Mouse (Mus musculus) T-cell, adult 2 months (primary cell): ENCODE measurements around the gene Cers1.

Experiments used
- DNase-seq: peaks from one replicate; pipeline ENCODE4 v3.0.0; 2022; ENCODE audit warnings: low spot score

The Cers1 gene

GRCm38 (mm10) chr8:70316511-70317504, 1.2 kb downstream of the Cers1 start:
- DNase-seq: no peak

DNA sequence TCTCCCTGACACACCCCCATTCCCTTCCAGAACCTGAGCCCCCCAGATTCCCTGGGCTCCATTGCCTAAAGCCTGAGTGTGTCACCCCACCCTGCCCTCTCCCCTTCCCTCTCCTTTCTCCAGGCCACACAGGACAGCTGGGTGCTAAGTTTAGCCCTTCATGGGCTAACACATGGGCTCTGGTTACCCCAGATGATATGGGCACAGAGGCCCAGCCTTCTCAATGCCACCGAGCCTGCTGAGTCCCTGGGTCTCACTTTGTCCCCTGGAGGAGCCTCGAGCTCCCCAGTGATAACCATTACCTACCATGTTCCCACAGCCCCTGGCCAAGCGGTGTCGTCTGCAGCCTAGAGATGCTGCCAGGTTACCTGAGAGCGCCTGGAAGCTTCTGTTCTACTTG, 2.3 kb downstream of the Cers1 start:
- no peak for DNase-seq

DNA sequence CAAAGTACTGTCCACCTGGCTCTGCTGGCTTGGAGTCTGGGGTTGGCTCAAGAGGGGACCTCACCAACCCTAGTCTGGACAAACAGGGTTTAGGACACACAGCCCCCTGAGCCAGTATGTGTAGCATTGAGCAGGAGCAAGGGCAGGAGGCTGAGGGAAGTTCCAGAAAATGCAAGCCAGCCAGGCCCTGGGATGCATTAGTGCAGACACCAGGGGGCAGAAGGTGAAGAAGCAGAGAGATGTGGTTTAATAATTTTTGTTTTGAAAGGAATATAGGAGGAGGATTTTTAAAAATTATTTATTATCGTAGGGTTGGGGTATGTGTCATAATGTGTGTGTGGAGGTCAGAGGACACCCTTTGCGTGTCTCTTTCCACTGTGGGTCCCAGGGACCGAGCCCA, 8.1 kb downstream of the Cers1 start:
- DNase-seq: no peak

DNA sequence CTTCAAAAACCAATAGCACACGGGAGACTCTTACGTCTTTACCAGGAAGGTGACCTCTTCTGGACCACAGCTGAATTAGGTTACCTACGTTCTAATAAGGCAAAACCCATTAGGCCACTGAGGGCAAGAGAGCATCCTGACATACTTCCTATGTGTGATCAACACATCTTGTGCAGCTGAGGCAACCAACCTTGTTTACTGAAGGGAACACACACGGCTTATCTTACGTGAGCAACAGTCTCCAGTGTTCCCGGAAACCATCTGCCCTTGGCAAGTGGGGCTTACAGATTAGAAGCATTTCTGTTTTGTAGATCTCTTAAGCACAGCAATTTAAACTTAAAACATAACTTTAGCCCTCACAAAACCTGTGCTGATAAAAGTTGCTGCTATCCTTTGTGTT, 11.9 kb downstream of the Cers1 start:
- no peak for DNase-seq

DNA sequence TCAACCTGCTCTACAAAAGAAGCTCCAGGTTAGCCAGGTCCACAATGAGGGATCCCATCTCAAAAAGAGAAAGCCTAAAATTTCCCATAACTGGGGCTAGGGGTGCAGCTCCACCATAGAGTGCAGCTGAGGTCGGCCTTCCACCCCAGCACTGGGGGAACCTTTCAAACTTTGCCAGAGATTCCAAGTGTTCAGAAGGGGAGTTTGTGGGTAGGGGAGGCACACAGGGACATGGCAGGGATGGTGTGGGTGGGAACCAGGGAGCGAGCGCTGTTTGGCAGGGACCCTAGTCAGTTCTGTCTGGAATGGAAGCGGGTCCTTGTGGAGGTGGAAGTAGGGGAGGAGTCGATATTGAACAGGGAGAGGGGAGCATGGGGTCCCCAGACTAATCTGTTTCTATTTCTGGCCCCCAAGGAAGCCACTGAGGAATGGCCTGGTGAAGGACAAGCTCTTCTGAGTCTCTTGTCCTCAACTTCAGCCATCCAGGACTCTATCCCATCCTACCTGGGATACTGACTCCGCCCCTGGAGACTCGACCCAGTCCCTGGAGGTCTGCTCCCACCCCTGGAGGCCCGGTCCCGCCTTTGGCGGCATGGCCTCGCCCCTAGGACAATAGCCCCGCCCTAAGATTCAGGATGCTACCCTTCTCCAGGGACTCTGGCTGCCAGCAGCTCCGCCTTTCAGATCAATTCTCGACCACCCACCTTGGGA, 13.7 kb downstream of the Cers1 start, which contains the start of gene Gdf1:
Gdf1 (plus strand) TSS at position 694 of the 711 bp plus-strand sequence.
- DNase-seq: no peak

- no peak for DNase-seq
Measured at GRCm38 (mm10) chr8:70329835-70330740, 14.5 kb downstream of the Cers1 start.

- no peak for DNase-seq
Measured at GRCm38 (mm10) chr8:70330741-70331364, 15.3 kb downstream of the Cers1 start.

GRCm38 (mm10) chr8:70331526-70331925, 16.0 kb downstream of the Cers1 start:
- DNase-seq: no peak

DNA sequence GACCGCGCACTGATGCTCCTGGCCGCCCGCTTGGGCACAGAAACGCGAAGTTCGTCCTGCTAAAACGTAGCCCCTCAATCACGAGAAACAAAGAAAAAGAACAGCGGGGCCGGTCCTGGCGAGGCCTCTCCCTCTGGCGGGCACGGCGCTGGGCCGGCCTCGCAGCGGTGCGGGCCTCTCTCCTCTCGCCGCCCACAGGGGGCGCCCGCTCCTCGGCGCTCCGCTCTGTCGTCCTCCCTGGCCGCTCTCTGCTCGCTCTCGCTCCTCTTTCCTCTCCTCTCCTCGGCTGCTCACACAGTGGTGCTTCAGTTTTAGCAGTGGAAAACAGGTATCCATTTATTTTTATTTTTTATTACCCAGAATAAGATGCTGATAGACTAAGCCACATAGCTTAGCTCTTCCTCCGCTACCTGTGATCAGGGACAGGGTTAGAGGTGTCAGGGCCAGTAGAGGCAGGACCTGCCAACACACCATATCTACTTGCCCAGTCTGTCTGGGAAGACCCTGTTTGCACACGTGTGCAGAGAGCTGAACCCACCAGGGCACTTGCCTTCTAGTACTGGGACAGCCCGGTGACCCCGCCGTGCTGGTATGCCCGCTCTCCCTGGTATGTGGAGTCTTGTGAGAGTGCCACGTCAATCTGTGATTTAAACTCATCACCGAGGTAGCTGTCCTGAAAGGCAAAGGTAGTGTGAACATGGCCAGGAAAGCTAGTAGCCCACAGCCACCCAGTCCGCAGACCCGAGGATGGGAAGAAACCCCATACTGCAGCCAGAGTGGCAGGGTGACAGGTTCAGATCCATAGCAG, 16.7 kb downstream of the Cers1 start:
- DNase-seq: no peak

DNA sequence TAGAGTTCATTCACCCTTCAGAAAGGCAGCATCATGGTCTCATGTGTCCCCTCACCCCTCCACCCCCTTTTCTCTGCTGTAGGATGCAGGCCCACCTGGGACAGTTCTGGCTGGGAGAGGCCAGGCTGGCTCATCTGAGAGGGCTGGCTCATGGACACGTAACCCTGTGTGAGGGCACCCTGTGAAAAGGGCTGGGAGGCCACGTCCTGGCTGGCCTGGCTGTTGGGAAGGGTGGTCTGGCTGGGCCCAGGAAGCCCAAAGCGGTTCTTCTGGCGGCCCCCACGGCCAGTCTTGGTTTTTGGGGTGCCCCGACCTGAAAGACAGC, 17.3 kb downstream of the Cers1 start:
- no peak for DNase-seq

DNA sequence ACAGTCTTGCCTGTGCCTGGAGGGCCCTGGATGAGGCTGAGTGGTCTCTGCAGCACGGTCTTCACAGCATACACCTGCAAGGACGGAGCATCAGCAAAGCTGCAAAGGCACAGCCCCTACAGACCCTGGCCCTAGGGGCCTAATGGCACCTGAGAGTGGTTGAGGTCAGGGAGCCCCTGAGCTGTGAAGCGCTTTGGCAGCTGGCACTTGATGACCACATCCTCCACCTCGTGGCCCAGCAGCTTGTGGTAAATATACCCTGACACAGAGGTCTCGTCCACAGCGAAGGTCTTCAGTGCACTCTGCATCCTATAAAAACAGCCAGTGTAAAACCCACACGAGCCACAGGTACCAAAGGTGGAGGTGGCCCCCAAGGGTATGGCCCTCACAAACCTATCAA, 23.4 kb downstream of the Cers1 start:
- no peak for DNase-seq

DNA sequence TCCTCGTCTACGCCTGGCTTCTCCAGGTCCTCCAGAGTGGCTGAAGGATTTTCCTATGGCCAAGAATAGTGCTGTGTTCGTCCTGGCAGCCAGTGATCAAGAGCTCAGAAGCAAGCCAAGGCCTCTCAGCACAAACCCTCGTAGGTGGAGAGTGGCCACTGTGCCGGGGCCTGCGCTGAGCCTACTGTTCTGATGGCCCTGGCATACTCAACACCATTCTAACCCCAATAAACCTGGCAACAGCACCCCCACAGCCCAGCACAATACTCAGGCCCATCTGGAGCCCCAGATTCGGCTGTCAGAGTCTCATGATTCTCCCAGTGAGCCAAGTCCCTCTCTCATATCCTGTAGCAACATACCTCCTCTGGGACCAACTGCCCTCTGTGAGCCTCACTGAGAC, 25.1 kb downstream of the Cers1 start:
- DNase-seq: no peak

GRCm38 (mm10) chr8:70342007-70342406, 26.4 kb downstream of the Cers1 start:
- no peak for DNase-seq

DNA sequence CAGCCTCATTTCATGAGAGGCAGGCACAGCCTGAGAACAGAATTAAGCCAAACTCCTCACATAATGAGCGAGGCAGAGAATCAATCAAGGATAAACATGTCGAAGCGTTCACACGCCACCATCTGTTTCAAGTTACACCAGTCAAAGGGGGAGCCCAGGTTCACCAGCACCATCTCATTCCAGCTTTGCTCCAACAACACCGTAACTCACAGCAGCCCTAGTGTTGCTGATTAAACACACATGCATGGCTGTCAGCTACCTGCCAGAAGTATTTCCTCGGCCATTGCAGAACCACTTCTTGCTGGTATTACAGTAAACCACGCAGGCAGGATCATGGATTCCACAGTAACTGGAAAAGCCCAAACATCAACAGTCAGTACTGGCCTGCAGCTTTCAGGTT, 27.5 kb downstream of the Cers1 start:
- no peak for DNase-seq

DNA sequence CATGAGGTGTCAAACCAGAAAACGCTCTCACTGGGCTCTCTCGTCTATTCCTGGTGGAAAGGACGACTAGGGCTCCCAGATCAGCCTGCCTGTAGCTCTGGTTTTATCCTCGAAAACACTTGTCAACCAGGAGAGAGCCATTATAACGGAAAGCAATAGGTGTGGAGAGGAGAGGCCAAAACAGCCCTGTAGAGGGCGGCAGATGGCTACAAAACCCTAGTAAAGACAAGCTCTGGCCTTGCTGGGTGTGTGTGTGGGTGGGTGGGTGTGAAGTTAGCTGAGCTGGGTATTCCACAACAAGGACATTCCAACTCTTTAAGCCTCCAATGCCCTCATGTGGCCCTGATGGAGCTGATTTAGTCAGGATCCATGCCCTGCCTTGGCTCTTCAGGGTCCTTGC, 28.1 kb downstream of the Cers1 start:
- no peak for DNase-seq

GRCm38 (mm10) chr8:70344279-70344678, 28.7 kb downstream of the Cers1 start:
- no peak for DNase-seq

GRCm38 (mm10) chr8:70347443-70347842, 31.9 kb downstream of the Cers1 start:
- DNase-seq: no peak

DNA sequence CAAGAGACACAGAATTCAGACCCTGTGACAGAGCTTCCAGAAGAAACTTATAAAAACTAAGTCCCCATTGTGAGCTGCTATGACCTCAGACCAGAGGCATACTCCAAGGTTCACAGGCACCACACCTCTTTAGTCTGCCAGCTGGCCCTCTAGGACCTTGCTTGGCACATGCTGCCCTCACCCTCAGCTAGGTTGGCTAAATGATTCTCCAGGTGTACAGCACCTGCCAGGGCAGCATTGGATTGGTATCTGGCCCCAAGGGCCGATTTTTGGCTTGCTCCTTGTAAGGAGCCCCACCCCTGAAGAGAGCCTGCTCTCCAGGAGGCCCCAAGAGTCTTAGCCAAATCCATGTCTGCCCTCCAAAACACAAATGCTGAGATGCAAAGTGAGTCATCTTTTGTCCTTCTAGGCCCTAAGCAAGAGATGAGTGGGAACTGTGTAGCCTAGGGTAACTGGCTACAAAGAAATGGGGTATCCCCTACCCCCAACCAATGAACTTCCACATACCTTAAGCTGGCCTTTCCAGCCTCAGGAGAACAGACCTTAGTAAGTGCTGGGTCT, 32.4 kb downstream of the Cers1 start:
- DNase-seq: no peak

- no peak for DNase-seq
Measured at GRCm38 (mm10) chr8:70351035-70351999, 35.7 kb downstream of the Cers1 start.
